Mouse (Mus musculus): Measurements from ENCODE around the gene Kcnn1.

Gene Kcnn1

DNA sequence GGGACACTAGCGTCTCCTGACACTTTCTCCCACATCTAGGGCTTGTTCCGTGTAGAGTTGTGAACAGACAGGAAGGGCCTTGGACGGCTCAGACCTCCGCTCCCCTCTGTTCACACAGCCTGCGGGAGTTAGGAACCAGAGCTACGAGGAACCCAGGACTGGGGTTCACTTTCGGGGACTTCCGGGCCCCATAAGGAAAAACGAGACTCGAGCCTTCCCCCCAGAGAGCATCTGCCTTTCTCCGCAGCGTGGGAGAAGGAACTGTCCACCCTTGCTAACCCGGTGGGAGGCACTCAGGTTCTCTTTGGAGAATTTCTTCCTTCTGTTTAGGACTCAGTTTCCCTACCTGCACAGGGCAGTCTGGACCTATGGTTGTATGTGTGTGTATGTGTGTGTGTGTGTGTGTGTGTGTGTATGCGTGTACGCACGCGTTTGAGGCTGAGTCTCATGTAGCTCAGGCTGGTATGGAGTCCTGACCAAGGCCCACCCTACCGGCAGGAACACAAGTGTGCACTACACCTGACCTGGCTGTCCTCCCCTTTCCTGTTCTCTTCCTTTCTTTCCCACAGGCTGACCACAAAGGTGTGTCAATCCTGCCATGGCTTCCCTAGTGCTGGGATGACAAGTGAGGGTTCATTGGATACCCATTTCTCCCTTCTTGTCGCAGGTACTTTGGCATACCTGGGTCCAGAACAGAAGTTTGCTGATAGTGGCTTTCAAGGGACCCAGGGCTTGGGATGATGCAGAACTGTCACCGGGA, 30.0 kb upstream of the Kcnn1 start:
- no peak for DNase-seq

DNA sequence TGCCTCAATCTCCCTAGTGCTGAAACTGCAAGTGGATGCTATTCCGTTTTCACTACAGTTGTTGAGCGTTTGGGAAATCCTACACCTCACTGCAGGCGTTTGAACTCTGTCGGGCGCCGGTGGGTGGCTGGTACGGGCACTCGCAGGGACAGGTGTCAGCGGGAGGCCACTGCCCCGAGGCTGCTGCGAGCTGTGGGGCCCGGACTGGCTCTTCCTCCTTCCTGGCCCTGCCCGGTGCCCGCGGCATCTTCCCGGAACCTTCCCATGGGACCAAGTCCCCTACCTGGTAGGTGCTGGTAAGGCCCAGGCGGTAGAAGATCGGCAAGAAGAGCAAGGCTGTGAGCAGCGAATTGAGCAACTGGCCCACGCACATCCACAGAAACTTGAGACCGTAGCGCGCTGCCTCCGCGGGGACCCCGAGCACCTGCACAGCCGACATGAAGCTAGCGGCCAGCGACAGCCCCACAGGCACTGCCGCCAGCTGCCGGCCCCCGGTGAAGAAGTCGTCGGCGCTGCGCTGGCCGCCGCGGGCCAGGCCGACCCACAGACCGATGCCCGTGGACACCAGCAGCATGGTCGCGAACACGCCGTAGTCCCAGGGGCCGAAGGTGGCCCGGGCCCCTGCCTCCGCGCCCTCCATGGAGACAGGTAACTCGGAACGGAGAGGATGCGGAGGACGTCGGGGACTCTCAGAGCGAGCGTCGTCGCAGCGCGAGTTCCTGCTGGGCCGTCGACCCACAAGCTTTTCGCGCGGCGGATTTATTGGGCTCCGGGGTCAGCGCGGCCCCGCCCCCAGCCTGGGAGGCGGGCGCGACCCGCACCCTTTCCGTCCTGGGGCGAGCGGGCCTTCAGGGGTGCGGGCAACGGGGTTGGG, 29.2 kb upstream of the Kcnn1 start, which contains the start of gene Slc5a5:
Slc5a5 (minus strand) TSS at position 736 of the 874 bp plus-strand sequence.
- DNase-seq, result no peak

DNA sequence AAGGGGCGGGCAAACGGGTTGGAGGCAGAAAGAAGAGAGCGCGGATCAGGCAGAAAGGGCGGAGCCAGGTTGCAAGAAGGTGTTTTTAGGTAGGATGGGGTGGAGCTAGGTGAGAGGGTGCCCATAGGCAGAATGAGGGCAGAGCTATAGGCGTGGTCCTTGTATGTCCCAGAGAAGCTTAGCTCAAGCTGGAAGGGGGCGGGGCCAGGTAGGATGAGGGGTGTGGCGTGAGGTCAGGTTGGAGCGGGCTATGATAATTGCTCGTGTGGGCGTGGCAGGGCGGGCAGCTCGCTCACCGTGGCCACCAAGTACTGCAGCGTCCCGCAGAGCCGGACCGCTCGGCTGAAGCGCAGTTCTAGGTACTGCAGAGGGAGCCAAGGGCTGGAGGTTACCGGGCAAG, 28.3 kb upstream of the Kcnn1 start:
- peak; percentile 85 to 92 for DNase-seq

DNA sequence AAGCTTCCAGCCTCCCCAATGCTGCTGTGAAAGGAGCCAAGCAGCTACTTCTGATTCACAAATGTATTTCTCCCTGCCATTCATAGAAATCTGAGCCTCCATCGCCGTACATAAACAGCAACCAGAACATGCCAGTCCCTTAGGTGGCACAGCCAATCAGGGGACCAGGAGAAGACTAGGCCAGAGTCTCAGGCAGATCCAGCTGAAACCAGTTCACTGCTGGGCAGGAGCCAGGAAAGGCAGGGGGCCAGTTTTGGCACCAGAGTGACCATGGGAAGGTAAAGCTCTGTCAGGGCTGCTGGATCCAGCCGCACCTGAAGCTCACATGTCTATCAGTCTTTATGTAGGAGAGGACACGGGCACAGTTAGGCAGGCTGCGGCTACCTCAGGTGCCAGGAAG, 27.6 kb upstream of the Kcnn1 start:
- DNase-seq, result no peak

DNA sequence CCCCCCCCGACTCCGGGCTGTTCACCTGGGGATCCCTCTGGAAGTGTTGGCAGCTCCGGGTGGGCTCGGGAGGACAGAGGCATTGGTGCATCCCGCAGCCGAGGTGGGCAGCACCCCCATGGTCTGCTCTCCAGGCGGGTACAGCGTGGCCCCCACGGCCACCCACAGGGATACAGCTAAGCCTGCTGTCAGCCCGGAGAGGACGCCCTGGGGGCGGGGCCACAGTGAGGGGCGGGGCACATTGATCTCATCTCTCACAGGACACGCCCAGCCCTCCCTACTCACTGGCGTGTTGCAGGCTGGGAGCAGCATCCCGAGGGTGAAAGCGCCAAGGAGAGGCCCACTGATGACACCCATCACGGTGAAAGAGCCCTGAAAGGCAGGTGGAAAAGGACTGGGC, 24.6 kb upstream of the Kcnn1 start:
- peak in 1 of 2 experiments; percentile 30 for DNase-seq

DNA sequence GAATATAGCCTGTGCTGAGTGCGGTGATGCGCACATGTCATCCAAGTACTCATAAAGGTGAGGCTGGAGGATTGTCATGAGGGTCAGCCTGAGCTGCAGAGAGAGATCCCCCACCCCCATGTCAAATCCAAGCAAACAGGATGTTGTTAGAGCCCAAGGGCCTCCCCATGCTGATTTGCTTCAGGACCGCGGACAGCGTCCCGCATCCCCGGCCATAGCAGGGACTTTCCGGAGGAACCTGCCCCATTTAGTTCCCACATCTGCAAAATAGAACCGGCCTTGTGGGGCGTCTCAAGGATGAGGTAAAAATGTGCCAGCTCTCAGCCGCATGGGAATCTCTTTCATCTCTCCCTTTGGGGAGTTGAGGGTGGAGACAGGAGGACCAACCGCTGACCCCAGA, 22.6 kb upstream of the Kcnn1 start:
- DNase-seq, result no peak

DNA sequence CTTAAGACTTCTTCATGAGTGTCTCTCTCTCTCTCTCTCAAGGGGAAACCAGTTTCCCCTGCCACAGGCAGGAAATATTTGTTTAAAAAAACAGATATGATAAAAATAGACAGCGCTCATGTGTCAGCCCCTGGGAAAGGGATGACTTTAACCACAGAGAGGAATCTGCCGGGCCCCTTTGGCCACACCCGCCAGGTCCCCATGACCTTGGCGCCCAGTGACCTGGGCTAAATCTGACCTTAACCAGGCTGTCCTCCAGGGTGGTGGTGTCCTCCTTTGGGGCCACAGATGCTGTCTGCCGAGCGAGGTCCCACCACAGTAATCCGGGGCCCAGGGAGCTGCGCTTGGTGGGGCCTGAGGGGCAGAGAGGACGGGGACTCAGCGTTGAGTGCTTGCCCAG, 21.6 kb upstream of the Kcnn1 start:
- no peak for DNase-seq

DNA sequence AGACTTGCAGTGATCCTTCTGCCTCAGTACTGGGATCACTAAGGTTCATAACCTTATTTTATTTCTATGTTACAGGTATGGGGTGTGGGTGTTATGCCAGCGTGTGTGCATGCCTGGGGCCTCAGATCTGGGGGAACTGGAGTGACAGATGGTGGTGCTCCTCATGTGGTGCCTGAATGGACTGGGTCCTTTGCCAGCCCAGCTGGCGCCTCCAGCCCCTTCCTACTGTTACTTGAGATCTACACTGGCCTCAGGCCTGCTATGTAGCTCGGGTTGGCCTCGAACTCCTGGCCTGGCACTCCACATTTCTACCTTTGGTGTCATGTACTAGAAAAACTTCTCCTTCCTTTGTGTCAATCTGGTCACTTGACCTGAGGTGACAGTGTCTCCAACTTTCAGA, 21.1 kb upstream of the Kcnn1 start:
- no peak for DNase-seq

DNA sequence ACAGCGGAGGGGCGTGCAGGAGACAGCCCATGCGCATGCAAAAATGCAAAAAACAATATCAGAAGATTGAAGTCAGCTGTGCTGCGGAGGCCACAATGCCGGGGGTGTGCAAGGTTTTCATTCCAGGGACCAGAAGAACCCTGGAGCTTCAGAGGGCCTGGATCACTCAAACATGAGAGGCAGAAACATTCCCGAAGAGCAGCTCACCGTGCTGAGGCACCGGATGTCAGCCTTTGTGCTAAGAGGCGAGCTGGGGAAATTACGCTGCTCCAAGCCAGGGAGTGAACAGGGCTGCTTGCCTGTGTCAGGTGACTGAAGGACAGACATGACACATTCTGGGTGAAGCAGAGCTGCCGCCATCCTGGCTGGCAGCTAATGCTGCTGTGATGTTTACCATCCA, 17.5 kb upstream of the Kcnn1 start:
- DNase-seq, result no peak

DNA sequence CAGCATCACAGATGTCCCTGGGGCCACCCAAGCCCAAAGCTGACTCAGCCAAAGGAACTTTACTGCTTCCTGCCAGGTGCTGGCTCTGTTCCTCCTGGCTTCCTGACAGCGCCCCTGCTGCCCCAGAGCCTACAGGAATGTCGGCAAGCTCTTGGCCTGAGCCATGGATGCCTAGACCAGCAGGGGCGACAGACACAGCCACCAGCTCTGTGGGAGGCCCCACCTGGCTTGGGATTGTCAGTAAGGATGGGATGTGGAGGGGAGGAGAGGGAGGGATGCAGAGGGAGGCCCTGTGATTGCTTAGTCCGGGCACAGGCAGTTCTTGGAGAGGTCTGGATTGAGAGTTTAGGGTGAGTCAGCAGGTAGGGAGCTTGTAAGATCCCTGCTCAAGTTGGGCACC, 17.1 kb upstream of the Kcnn1 start:
- peak; percentile 28 to 37 for DNase-seq

DNA sequence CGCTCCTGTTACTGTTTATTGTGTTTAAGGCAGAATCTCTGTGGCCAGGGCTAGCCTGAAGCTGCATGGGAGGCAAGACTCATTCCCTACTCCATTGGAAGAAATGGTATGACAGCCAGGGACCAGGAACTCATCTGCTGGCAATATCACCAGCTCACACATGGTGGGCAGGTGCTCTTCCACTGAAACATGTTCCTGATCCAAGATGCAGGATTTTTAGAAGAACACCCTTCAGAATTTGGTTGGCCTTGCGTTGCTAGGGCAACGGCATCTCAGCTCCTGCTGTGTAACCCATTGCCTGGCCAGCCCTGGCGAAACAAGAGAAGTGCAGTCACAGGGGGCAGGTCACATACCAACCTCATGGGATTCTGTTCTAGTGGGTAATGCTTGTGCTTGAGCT, 16.4 kb upstream of the Kcnn1 start:
- no peak for DNase-seq

DNA sequence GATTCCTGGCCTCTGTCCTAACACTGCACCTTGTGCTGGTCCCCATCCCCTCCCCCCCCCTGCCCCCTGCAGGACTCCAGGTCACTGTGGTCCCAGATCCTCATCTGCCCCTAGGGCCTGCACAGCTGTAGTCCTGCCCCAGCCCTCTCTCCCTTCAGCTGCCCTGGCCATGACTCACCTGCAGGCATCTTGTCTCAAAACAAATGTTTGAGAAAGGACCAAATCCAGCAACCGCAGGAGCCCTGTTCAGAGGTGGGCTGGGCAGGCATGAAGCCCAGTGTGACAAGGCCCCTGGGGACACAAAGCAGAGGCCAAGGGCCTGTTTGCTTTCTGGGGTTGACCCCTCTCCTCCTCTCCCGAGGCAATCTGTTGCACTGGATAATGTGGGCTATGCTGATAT, 15.1 kb upstream of the Kcnn1 start:
- DNase-seq, result no peak

DNA sequence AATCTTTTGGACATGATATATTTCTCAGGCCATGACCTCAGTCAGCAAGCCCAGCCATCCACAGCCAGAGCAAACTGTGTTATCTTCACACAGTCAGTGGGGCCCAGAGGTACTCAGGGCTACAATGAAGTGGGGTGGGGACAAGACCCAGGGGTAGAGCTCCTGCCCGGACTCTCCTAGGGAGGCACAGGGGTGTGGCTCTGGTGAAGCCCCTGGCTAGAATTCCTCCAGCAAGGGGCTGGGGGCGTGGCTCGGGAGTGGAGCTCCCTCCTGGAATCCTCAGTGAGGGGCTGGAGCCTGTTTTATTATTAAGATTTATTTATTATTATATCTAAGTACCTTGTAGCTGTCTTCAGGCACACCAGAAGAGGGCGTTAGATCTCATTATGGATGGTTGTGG, 13.3 kb upstream of the Kcnn1 start:
- DNase-seq, result no peak

DNA sequence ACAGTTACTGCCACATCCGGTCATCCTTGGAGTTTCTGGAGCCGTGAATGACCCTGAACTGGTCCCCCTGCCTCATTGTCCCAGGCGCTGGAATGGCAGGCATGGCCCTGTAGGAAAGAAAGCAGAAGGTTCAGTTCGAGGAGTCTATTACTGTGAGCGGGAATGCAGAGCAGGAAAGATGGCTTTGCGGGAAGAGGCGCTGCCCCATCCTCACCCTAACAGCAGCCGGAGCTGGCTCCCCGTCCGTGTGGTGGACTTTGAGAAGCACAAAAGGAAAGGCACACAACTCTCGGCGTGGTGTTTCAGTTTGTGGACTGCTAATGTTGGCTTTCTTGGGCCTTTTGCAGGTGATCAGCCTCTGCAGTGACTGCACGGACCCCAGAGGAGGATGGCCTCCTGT, 11.4 kb upstream of the Kcnn1 start:
- DNase-seq, result no peak

DNA sequence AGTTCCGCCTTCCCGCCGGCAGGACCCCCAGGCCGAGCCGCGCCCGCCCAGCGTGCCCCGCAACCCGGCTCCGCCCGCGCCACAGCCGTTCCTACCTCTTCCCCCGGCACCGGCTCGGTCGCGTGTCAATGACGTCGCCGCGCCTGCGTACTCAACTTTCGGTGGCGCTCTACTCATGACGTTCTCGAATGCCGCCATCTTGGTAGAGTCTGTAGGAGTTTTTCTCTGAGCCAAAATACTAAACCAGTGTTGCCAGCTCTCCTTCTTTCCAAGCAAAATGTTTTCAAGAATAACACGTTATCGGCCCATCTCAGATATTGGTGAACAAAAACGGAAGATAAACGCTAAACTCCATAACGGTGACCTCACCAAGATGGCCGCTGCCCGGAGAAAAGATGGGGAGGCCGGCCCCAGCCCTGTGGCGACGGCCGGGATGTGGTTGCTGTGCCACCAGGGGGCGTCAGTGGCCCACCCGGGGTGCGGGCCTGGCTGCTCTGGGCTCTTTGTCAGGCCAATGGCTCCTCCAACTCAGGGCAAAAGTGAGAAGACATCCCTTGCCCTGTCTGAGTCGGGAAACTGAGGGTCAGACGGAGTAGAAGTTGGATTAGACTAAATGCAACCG, 10.4 kb upstream of the Kcnn1 start, which contains the start of gene Ccdc124:
Ccdc124 (minus strand) TSS at position 572 of the 622 bp plus-strand sequence.
- peak; percentile 95 to 96 for DNase-seq

DNA sequence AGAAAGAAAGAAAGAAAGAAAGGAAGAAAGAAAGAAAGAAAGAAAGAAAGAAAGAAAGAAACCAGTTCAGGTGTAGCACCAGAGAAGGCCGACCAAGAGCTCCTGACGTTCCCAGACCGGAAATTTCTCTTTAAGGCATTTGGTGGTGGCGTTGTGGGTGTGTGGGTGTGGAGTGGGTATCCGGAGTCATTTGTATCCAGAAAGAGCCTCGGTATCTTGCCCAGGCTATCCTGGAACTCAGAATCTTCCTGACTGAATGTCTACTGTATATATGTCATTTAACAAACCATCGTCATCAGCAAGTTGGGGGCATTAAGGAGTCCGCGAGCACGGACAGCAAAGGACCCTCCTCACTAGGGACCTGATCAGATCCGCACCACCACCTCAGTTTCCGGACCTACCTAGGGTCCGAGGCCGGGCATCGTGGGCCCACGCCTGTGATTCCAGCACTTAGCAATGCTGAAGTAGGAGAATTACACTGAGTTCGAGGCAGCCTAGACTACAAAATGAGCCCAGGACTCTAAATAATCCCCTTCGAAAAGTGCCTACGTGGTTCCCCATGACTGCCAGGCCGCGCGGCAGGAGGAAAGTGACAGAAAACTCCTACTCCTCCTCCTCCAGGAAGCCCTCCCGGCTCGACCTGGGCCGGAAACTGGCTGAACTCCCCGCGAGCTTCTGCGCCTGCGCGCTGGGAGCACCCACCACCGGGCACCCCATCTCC, 9.7 kb upstream of the Kcnn1 start:
- DNase-seq, result no peak

DNA sequence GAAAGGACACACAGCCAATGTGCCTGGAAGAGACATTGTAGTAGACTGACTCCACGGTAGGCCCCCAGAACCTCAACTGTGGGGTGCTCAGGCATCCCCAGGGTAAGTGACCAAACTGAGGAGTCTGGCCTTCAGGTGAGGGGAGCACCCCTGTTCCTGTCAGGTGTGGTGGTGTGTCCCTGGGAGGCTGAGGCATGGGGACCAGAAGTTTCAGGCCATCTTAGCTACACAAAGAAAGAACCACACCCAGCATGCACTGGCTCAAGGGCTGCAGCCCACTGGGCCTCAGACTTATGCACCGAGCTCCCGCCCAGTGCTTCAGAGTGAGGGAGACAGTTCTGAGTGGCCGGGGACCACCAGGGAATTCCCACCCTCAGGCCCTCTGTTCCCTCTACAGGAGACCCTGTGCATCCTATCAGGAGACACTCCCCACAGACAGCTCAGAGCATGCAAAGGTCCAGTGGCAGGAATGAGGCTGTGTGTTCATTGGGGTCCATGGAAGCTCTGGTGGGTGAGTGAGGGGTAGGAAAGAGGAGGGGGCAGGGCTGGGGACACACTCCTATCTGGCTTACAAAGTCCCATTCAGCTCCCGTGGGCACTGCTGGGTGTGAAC, 8.2 kb upstream of the Kcnn1 start:
- DNase-seq, result no peak

DNA sequence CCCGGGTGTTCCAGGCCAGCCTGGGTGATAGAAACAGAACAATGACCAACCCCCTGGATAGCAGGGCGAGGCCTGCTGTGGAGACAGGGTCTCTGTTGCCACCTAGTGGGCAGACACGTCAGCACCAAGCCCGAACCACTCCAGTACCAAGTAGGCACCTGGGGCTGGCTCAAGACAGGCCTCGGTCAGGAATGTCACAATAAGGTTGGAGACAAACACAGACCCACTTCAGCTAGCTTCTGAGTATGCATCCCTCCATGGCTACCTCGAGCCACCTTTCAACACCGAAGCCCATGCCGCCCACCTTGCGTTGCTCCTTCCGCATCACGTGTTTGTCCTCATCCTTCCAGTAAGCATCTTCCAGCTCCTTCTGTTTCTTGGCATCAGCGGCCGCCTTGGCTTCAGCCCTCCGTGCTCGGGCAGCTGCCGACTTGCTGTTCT, 6.6 kb upstream of the Kcnn1 start:
- peak; percentile 80 to 84 for DNase-seq

DNA sequence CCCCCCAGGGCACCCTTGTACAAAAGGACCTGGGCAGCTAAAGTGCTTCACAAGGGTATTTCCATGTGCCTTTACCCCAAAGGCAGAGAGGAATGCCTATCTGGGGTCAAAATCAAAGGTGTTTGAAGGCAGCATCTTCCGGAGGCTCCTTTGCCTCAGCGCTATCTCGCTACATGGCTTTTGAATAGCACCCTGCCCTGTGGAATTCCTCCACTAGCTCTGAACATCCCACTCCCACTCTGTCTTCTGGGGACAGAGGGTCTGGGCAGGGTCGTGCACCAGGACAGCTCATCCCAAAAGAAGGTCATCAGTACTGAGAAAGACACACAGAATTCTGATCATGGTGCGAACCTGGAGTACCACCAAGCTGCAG, 6.1 kb upstream of the Kcnn1 start:
- no peak for DNase-seq

DNA sequence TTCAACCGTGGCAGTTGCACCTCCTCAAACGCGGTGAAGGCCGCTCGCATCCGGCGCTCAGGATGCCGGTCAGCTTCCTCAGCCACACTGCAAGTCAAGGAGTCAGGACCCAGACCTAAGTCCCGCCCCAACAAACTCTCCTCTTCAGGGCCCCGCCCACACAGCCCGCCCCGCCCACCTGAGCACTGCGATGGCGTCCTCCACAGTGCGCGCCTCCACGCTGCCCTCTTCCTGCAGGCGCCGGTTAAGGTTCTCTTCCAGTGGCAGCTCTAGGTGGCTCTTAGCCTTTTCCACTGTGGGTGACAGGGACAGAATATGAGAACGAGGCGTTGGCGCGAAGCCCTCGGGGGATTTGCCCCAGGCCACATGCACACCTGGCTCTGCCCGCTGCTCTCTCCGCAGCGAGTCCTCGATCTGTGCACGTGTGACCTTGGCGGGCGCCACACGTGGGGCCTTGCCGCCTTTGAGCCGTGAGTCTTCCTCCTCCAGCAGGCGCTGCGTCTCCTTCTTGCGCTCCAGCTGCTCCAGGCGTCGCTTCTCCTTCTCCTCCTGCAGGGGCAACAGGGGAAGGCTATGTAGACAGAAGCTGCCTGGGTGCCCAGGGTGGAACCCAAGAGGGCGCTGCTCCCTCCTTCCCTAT, 5.6 kb upstream of the Kcnn1 start:
- DNase-seq, result peak; percentile 71 to 73

DNA sequence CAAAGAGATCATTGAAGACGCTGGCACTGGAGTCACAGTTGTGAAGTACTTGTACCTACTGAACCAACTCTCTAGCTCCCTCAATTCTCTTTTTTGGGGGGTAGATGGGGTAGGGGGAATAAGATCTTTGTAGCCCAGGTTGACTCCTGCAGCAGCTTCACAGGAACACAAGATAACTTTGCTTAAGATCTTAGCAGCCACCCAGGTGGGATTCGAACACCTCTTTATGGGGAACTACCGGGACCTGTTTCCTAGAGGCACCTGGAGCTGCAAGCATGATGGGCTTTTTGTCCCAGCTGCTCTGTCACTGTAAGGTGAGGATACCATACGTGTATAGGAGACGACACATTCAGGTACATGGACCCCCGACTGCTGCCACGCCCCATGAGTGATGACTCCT, 3.5 kb upstream of the Kcnn1 start:
- DNase-seq, result no peak

DNA sequence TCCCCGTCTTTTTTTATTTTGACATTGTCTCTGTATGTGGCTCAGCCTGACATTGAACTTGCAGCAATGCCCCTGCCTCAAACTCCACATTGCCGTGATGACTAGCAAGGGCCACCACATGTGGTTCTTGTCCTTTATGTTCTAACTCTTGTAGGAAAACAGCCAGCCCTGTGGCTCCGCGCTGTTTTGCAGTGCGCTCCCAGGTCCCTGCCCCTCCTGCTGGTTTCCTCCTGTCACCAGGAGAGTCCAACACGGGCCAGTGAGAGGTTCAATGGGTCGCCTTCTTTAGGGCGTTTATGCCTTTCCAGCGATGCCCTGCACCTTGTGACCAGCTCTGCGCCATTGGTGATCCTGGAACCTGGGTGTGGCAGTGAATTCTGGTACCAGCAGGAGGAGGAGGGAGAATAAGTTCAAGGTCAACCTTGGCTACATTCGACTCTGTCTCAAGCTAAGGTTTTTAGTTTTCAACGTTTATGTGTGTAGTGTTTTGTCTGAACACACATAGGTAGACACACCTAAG, 3.0 kb upstream of the Kcnn1 start:
- no peak for DNase-seq

Data from lung, adult 18-20 months (tissue).